Mouse (Mus musculus) stomach, embryonic 14.5 days (tissue): ENCODE measurements around the gene Epha2. TPM values are rescaled to one million over a fixed set of nuclear protein-coding genes. Genes with fewer than 3 reads are reported as not detected.

Source experiments
- ATAC-seq: fragments of 200-750 bp; cut with Nextera tagmentation; 2 replicates; pipeline ENCODE4 v1.8.0; 2017; ENCODE audit warnings: low read depth, moderate TSS enrichment; ENCODE audit not compliant: insufficient number of reproducible peaks, insufficient read depth, low FRiP score
- H3K27ac ChIP-seq: fragments of 300-500 bp; sonication (generic); 2 replicates; pipeline ENCODE4 v1.5.1; 2014; ENCODE audit warnings: mild to moderate bottlenecking, low read length, moderate library complexity, mixed read lengths
- H3K27me3 ChIP-seq: fragments of 300-500 bp; sonication (generic); 2 replicates; pipeline ENCODE4 v1.6.1; 2014; ENCODE audit warnings: low read length, control low read depth, mixed read lengths; ENCODE audit not compliant: control insufficient read depth, insufficient read depth
- H3K36me3 ChIP-seq: fragments of 300-500 bp; sonication (generic); 2 replicates; pipeline ENCODE4 v1.6.1; 2014; ENCODE audit warnings: mild to moderate bottlenecking, control low read depth, low read length, moderate library complexity, mixed read lengths; ENCODE audit not compliant: control insufficient read depth, insufficient read depth
- H3K4me1 ChIP-seq: fragments of 300-500 bp; sonication (generic); 2 replicates; pipeline ENCODE4 v1.6.1; 2014; ENCODE audit warnings: low read length, control low read depth, mixed read lengths; ENCODE audit not compliant: control insufficient read depth, insufficient read depth
- H3K4me2 ChIP-seq: fragments of 300-500 bp; sonication (generic); replicated peaks from 2 replicates; pipeline ENCODE4 v1.6.1; 2014; ENCODE audit warnings: low read depth, low read length, control low read depth
- H3K4me3 ChIP-seq: fragments of 300-500 bp; sonication (generic); 2 replicates; pipeline ENCODE4 v1.5.1; 2014; ENCODE audit warnings: low read depth, low read length, control low read depth
- H3K9ac ChIP-seq: fragments of 300-500 bp; sonication (generic); replicated peaks from 2 replicates; pipeline ENCODE4 v1.6.1; 2014; ENCODE audit warnings: low read depth, mild to moderate bottlenecking, control low read depth, low read length, moderate library complexity, mixed read lengths
- H3K9me3 ChIP-seq: fragments of 300-500 bp; sonication (generic); 2 replicates; pipeline ENCODE4 v1.6.1; 2016; ENCODE audit warnings: low read depth, low read length, control low read depth; ENCODE audit not compliant: control insufficient read depth
- WGBS: fragments of 180-500 bp; shearing (Covaris S2); extraction: QIAGEN DNeasy Blood & Tissue Kit; methylation state at CpG from one replicate; pipeline ENCODE4 v1.1.7; 2014; 5-methylcytosine and 5-hydroxymethylcytosine counted together
- polyA plus RNA-seq: library from polyadenylated mRNA; unstranded; fragments of >200 nt; fragmentation: Nextera tagmentation; extraction: Ambion mirVana; gene quantifications from 2 replicates; pipeline ENCODE4 v1.2.1, GENCODE M21; 2014

Epha2 gene
- polyA plus RNA-seq, 1 experiment from 2014 or later, result 2.8 TPM

DNA sequence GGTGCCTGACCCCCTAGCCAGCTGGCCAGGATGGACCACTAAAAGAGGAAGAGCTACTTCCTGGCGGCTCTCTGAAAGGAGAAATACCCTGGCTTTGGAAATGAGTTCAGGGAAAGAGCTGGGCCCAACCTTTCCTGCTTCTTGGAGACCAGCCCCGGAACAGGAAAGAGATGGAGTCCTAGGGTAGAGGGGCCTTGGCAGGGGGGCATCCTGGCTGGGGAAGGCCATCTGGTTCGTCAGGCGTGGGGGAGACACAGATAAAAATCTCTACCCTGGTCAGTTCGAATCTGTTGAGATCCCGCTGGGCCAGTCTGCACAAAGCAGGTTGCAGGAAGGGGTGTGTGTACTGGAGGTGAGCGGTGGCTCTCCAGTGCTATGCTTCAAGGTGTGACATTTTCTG, 15.0 kb downstream of the Epha2 start:
- Histone ChIP-seq H3K36me3 (peaks cover 4% of the 10 kb centered on the region), H3K9me3 (no peaks in the 10 kb centered on the region), H3K27me3 (no peaks in the 10 kb centered on the region), H3K4me3 (no peak overlapping the region), H3K9ac (no peak overlapping the region), H3K4me2 (no peak overlapping the region), H3K4me1 (peaks cover 27% of the 10 kb centered on the region), H3K27ac (no peak overlapping the region)
- ATAC-seq, result no peak
- 69% methylated on average over 7 of the region's 7 CpGs for WGBS

DNA sequence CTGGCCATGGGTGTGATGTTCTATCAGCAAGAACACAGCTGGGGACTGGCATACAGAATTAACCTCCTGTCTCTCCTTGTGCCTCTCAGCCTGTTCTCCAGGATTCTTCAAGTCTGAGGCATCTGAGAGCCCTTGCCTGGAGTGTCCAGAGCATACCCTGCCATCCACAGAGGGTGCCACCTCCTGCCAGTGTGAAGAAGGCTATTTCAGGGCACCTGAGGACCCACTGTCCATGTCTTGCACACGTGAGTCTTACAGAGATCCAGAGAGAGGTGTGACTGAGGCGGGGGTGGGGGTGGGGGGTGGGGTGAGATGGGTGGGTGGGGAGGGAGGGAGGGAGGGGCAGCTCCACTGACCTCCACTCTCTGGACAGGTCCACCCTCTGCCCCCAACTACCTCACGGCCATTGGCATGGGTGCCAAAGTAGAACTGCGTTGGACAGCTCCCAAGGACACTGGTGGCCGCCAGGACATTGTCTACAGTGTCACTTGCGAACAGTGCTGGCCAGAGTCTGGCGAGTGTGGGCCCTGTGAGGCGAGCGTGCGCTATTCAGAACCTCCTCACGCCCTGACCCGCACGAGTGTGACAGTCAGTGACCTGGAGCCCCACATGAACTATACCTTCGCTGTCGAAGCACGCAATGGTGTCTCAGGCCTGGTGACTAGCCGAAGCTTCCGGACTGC, 15.6 kb downstream of the Epha2 start:
- Histone ChIP-seq H3K4me1 (peaks cover 22% of the 10 kb centered on the region), H3K9ac (no peak overlapping the region), H3K36me3 (peaks cover 4% of the 10 kb centered on the region), H3K4me3 (no peak overlapping the region), H3K9me3 (no peaks in the 10 kb centered on the region), H3K4me2 (no peak overlapping the region), H3K27me3 (no peaks in the 10 kb centered on the region), H3K27ac (no peak overlapping the region)
- 88% methylated on average over 18 of the region's 18 CpGs for WGBS
- no peak for ATAC-seq

DNA sequence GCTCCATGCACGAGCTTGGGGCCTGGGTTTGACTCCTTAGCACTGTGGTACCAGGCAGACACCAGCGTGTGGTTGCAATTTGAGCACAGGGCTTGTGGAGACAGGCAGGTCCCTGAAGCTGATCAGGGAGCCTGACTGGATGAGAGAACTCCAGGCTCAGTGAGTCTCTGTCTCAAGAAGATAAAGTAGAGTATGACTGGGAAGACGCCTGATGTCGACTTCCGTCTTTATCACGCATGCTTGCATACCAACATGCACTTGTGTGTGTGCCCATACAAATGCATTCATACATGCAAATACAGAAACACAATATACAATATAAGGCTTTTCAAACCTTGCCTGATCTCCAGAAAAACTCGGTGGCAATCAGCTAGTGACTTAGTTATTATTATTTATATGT, 16.9 kb downstream of the Epha2 start:
- 82% methylated on average over 7 of the region's 7 CpGs for WGBS
- Histone ChIP-seq H3K9me3 (no peaks in the 10 kb centered on the region), H3K27me3 (no peaks in the 10 kb centered on the region), H3K4me3 (no peak overlapping the region), H3K9ac (no peak overlapping the region), H3K4me1 (peaks cover 14% of the 10 kb centered on the region), H3K27ac (no peak overlapping the region), H3K36me3 (peaks cover 10% of the 10 kb centered on the region), H3K4me2 (no peak overlapping the region)
- ATAC-seq, result no peak

DNA sequence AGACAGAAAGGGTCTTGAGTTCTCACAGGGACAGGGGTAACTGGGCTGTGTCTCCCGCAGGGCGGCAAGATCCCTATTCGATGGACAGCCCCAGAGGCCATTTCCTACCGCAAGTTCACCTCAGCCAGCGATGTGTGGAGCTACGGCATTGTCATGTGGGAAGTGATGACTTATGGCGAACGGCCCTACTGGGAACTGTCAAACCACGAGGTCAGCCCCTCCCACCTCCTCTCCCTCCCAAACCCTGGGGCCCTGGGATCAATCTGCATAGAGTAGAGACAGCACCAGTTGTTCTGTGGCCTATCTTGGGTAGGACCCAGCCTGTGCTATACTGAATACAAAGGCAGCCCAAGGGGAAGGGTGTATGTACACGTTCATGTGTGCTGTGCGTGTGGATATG, 21.5 kb downstream of the Epha2 start:
- 69% methylated on average over 11 of the region's 11 CpGs for WGBS
- Histone ChIP-seq H3K4me3 (no peak overlapping the region), H3K9me3 (no peaks in the 10 kb centered on the region), H3K9ac (no peak overlapping the region), H3K4me2 (no peak overlapping the region), H3K36me3 (peaks cover 15% of the 10 kb centered on the region), H3K4me1 (peaks cover 2% of the 10 kb centered on the region; the same call in 1 of the 2 replicates), H3K27me3 (no peaks in the 10 kb centered on the region), H3K27ac (no peak overlapping the region)
- ATAC-seq, result peak; percentile 8; the same call in 1 of the 2 replicates

DNA sequence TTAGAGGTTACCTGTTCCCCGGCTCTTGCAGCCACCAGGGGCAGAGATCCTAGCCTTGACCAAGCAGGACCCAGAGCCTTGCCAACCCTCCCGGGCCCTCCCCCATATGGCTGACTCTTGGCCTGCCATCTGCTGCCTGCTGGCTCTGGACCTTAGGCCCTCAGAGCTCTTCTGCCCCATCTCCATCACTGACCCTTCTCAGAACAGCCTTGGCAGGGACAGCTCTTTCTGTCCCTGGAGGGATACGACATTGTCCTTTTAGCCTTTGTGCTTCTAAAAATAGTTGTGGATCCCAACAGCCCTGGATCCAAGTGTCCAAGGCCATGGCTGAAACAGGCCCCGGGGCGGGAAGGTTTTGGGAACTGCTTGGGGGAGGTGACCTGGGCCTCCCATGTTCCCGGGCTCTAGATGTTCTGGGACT, 23.7 kb downstream of the Epha2 start:
- H3K27ac ChIP-seq, result no peak overlapping the region
- H3K4me3 ChIP-seq, result no peak overlapping the region
- WGBS, result 82% methylated on average over 6 of the region's 6 CpGs
- H3K9ac ChIP-seq, result no peak overlapping the region
- peaks cover 2% of the 10 kb centered on the region; the same call in 1 of the 2 replicates for H3K4me1 ChIP-seq
- ATAC-seq, result no peak
- H3K36me3 ChIP-seq, result peaks cover 15% of the 10 kb centered on the region
- H3K4me2 ChIP-seq, result no peak overlapping the region
- H3K27me3 ChIP-seq, result no peaks in the 10 kb centered on the region
- H3K9me3 ChIP-seq, result no peaks in the 10 kb centered on the region

DNA sequence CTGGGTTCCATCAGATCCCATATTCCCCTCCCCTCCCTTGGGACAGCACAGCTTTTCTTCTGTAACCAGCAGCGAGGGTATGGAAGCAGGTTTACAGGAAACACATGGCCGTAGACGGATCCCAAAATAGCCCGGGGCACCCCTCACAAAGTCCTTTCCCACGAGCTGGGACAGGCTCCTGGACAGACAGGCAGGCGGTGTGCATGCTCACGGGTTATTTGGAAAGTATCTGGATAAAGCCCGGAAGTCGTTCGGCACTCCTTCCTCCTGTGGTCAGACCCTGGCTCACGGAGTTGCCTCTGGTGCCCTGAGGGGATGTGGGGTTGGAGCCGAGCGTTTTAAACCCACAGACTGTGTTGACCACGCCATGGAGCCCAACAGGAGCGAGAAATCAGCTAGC, 24.6 kb downstream of the Epha2 start:
- no peak for ATAC-seq
- H3K4me1 ChIP-seq, result peaks cover 2% of the 10 kb centered on the region; the same call in 1 of the 2 replicates
- H3K4me3 ChIP-seq, result no peak overlapping the region
- no peak overlapping the region; the same call in 1 of the 2 replicates for H3K27ac ChIP-seq
- H3K9me3 ChIP-seq, result no peaks in the 10 kb centered on the region
- H3K36me3 ChIP-seq, result peaks cover 15% of the 10 kb centered on the region
- 56% methylated on average over 15 of the region's 15 CpGs for WGBS
- H3K4me2 ChIP-seq, result no peak overlapping the region
- H3K9ac ChIP-seq, result no peak overlapping the region
- no peaks in the 10 kb centered on the region for H3K27me3 ChIP-seq

DNA sequence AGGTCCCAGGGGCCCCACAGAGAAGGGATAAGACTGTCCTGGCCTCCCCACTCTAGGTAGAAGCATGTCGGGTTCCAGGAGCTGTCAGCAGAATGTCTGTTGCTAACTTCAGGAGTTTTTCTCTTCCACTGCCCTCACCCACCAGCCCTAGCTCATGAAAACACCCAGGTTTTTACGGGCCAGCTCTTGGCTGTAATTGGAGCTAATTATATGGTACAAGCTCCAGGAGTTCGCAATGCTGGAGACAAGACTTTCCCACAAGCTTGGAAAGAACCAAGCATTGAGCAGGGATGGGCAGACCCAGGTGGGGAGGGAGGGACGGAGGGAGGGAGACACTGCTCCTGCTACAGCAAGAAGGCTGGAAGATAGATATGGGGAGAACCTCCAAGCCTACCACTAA, 26.0 kb downstream of the Epha2 start:
- Histone ChIP-seq H3K4me3 (no peak overlapping the region), H3K4me1 (peaks cover 2% of the 10 kb centered on the region; the same call in 1 of the 2 replicates), H3K27me3 (no peaks in the 10 kb centered on the region), H3K4me2 (no peak overlapping the region), H3K9ac (no peak overlapping the region), H3K27ac (no peak overlapping the region), H3K36me3 (peaks cover 15% of the 10 kb centered on the region), H3K9me3 (no peaks in the 10 kb centered on the region)
- 78% methylated on average over 4 of the region's 4 CpGs for WGBS
- no peak for ATAC-seq

DNA sequence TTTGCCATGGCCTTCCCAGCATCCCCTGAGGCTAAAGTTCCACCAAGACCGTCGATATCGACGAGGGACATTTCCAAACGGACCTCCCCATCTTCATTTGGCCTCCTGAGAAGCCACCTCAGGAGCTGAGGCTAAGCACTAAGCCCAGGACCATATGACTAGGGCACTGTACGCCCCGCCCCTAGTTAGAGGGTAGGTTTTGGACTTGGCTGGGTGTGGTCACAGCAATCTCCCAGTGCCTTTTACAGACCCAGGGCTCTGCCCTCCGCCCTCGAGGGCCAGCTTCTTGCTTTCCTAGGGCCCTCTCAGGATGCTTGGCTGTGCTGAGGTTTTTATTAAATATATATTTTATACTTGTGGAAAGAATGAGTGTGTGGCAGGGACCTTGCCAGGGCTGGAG, 27.7 kb downstream of the Epha2 start:
- peaks cover 6% of the 10 kb centered on the region for H3K36me3 ChIP-seq

DNA sequence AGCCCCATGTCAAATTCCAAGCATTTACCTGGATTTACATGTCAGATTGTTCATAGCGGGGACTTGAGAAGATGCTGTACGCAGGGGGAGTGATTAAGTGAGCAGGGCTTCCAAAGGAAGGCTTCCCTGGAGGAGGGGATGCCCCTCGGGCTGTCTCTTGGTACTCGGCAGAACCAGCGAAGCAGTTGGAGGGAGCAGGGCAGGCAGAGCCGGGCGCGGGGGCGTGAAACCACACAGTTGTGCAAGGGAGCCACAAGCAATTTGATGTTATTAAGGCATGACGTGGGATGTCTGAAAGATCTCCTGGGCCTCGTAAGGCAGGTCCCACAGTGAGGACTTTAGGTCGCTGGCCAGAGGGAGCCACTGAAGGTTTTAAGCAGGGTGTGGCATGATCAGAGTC, 28.9 kb downstream of the Epha2 start:
- Histone ChIP-seq H3K4me3 (no peak overlapping the region), H3K4me1 (peaks cover 6% of the 10 kb centered on the region), H3K9me3 (no peaks in the 10 kb centered on the region), H3K4me2 (no peak overlapping the region), H3K27ac (no peak overlapping the region), H3K27me3 (no peaks in the 10 kb centered on the region), H3K9ac (no peak overlapping the region), H3K36me3 (no peaks in the 10 kb centered on the region; the same call in 1 of the 2 replicates)
- WGBS, result 64% methylated on average over 12 of the region's 12 CpGs
- ATAC-seq, result no peak

More for the DNA sequence above, 27.7 kb downstream of the Epha2 start:
- H3K9me3 ChIP-seq, result no peaks in the 10 kb centered on the region
- 83% methylated on average over 9 of the region's 9 CpGs for WGBS
- H3K27me3 ChIP-seq, result no peaks in the 10 kb centered on the region
- no peak for ATAC-seq
- H3K9ac ChIP-seq, result no peak overlapping the region
- no peak overlapping the region for H3K4me3 ChIP-seq
- H3K27ac ChIP-seq, result no peak overlapping the region
- H3K4me2 ChIP-seq, result no peak overlapping the region
- peaks cover 2% of the 10 kb centered on the region; the same call in 1 of the 2 replicates for H3K4me1 ChIP-seq
